Mouse (Mus musculus): Measurements from ENCODE around the gene Tgtp1.
"Not testable (repeated sequence)": the region's sequence is repeated elsewhere in the genome, so short reads cannot be mapped to it uniquely, and the experiment has no call there.

The Tgtp1 gene

GRCm38 (mm10) chr11:48994018-48994417, at the start of gene Tgtp1:
TSS of gene Tgtp1 (minus strand) at chr11:48994172.
- not testable (repeated sequence) for DNase-seq

DNA sequence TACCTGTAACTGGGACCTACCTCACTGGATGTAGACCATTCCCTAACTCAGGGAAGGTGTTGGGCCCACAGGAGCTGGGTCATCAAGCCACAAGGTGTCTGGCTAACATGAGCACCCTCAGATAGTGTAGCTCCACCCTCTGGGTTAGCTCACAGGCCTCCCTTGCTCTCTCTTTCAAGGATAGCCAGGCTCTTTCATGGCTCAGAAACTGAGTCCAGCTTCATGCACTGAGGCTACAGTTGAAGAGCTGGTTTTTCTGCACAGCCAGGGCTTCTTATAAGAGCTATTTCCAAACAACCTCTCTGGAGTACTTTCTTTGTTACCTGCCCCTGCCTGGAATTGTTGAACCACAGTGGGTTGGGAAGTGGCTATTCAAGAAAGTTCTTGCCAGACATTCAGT, 18.1 kb upstream of the Tgtp1 start:
- not testable (repeated sequence) for DNase-seq

DNA sequence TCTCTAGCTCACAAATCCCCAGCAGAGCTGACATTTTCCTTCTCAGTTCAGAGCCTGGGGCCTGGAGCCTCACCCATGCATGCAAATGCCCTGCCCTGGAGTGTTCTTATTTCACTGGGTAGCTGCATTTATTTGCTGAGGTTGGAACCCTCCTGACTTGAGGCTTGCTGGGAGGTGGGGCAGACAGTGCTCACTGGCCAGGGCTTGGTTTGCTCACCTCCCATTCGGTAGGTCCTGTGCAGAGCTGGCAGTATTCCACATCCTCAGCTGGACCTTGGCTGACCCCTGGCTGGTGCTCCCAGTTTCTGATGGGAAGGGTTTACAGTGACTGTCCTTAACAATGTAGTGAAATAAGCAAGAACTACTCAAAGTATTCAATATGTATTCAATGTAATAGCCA, 12.8 kb upstream of the Tgtp1 start:
- not testable (repeated sequence) for DNase-seq

DNA sequence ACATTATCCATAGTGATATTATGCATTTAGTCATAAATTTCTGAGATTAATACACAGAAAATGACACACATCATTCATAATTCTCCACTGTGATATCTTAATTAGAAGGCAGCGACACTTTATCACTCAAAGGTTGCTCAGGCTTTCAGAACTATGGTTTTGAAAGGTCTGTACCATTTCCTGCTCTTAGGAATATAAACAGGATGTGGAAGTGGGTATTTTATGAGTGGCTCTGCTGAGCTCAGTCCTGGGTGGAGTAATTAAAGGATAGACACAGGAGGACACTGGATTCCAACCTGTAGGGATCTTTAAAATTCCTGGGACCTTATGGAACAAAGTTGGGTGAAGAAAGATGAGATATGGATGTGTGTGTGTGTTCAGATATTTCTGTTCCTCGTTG, 12.3 kb upstream of the Tgtp1 start:
- DNase-seq: not testable (repeated sequence)

GRCm38 (mm10) chr11:49000411-49000810, 6.4 kb upstream of the Tgtp1 start:
- DNase-seq: not testable (repeated sequence)

DNA sequence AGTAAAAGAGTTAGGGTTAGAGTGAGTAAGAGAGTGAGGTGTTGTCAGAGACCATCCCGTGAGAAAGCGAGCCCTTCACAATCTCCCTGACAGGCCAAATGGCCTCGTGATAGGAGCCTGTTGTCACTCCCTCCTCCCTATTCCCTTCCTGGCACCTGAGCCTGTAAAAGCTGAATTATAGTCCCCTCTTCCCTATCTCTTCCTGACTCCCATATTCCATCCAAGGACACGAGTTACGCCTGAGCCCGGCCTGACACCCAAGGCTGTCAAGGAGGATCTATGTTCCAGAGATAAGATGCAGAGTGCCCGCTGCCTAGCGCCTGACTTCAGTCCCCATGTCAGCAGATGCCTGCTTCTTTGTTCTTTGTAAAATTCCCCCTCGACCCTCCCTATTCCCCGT, 676 bp downstream of the Tgtp1 start:
- not testable (repeated sequence) for DNase-seq

DNA sequence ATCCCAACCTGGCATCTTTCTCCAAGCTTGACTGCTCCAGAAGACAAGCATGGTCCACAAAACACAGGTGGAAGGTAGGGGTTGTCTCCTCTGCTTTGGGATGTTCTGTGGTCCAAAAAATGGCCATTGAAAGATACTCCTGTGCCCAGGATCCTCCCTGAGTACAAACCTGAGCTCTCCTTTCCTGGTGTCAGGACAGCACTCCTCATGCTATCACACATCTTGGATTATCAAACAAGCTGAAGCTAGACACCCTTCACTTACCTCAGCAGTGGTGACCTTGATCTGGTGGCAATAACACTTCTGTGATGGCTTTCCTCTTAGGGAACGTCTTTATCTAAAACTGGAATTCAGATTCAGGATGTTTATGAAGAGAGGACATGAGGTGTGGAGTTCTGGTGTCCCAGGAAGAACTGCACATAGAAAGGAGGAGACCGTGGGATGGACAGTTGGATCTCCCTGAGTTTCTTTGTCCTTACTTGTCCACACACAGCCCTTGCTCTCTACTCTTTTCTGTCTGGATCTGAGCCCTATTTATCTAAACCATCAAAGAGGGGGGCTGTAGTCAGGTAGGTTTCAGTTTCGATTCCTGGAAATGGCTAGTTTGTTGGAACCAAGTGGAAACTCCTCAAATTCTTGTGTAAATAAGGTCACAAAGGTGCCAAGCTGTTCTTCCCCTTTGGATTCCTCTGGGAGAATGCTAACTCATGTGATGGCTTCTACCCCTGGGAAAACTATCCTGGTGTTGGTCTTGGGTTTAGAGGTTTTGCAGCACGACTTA, 2.0 kb downstream of the Tgtp1 start, which contains the start of gene Gm12185:
Gene Gm12185, minus strand, starts transcription at position 487 of the 781 bp plus-strand sequence.
- not testable (repeated sequence) for DNase-seq

GRCm38 (mm10) chr11:48989981-48990380, 4.0 kb downstream of the Tgtp1 start:
- not testable (repeated sequence) for DNase-seq

DNA sequence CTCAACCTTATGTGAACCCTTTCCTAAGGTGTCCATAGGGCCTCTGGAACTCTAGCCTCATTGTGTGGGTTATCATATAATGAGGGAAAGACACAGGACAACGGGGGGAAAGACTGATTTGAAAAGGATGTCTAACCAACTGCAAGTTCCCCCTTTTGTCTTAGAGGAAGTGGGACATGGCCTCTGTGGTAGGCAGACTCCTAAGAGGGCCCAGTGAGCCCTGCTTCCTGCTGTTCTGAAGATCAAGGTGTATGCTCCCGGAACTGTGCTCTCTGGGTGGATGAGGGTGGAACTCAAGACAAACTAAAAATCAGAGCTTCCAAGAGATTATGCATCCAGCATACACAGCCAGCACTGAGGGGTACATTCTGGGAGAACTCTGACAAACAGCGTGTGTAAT, 5.8 kb downstream of the Tgtp1 start:
- DNase-seq: peak; percentile 35 to 41

DNA sequence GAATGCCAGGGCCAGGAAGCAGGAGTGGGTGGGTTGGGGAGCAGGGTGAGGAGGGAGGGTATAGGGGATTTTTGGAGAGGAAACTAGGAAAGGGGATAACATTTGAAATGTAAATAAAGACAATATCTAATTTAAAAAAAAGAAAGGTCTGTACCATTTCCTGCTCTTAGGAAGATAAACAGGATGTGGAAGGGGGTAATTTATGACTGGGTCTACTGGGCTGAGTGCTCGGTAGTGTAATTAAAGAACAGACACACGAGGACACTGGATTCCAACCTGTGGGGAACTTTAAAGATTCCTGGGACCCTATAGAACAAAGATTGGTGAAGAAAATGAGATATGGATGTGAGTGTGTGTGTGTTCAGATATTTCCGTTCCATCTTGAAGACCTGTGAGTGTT, 11.1 kb downstream of the Tgtp1 start:
- DNase-seq: not testable (repeated sequence)

DNA sequence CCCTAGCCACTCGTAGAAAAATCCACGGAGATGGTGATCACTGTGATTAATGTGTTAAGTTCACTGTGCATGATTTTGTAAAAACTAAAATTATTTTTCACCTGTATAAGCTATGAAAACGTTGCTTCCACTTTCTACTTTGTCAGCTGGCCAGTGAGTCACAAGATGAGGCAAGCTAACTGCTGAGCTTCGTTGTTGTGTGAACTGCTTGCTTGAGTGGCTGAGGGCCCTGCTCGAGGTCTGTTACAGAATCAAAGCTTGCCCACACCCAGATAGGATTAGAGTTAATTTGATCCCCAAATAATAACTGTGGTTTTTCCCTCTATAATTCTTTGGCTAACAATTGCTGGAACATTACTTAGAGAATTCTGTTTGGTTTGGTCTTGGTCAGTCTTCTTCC, 13.9 kb downstream of the Tgtp1 start:
- not testable (repeated sequence) for DNase-seq

DNA sequence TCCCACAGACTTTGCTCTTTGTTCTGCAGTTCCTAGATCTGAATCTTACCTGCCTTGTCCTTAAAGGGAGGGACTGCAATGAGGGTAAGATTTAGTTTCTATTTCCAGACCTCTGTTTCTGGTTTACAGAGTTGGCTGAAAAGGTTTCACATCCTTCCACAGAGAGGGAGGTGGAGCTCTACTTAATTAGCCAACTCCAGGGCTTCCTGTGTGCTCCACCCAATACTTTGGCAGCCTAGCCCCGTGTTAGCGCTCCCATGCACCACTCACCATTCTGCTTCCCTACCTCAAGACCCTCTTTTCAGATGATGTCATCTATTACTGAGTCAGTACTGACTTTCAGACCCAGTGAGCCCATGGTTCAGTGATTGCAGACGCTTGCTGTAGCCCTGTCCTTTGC, 14.7 kb downstream of the Tgtp1 start, which contains the start of gene 9930111J21Rik1:
Gene 9930111J21Rik1, minus strand, starts transcription at position 148 of the 400 bp plus-strand sequence.
- DNase-seq: not testable (repeated sequence)

DNA sequence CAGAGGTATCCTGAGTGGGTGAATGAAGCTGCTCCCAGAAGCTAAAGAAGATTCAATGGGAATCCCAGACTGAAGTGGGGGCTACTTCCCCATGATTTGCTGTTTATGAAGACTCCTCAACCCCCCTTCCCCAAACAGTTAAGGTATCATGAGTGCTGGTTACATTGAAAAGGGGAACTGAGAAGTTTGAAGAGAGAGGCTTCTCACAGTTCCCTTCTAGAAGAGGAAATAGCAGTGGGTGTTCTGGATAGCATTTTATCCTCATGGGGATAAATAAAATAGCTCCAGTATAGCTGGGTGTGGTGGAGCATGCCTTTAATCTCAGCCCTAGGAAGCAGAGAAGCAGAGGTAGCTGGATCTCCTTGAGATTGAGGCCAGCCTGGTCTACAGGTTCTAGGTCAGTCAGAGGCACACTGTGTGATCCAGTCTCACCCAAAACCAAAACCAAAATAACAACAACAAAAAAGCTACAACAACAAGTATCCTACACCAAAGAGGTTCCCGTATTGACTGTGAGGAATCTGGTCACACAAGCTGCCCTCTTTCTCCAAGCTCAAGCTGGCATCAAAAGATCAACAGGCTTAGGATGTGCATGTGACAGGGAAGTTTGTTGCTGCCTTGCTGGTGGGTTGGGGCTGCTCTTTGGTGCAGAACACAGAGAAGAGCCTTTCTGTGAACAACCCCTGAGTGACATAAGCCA, 15.6 kb downstream of the Tgtp1 start, which contains the start of gene Olfr56:
Gene Olfr56, plus strand, starts transcription at position 650 of the 700 bp plus-strand sequence.
- not testable (repeated sequence) for DNase-seq

GRCm38 (mm10) chr11:48974686-48975085, 19.3 kb downstream of the Tgtp1 start:
- not testable (repeated sequence) for DNase-seq

DNA sequence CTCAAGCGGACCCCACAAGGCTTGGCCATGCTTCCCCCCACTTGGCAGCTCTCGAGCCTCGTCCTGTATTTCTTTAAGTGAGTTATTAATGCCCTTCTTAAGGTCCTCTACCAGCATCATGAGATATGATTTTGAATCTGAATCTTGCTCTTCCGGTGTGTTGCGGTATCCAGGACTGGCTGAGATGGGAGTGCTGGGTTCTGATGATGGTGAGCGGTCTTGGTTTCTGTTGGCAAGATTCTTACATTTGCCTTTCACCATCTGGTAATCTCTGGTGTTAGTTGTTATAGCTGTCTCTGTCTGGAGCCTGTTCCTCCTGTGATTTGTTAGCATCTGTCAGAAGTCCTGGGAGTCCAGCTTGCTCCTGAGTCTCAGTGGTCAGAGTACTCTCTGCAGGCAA, 47.9 kb downstream of the Tgtp1 start, which contains the start of gene Psme2b:
Gene Psme2b, minus strand, starts transcription at position 101 of the 400 bp plus-strand sequence.
- DNase-seq: not testable (repeated sequence)

DNA sequence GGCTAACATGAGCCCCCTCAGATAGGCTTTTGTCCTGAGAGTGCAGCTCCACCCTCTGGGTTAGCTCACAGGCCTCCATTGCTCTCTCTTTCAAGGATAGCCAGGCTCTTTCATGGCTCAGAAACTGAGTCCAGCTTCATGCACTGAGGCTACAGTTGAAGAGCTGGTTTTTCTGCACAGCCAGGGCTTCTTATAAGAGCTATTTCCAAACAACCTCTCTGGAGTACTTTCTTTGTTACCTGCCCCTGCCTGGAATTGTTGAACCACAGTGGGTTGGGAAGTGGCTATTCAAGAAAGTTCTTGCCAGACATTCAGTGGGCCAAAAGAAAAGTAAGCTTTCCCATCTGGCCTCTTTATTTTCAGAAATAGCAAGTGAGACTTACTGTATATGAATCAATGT, 54.7 kb downstream of the Tgtp1 start:
- not testable (repeated sequence) for DNase-seq

All from B cell, adult 2 months (primary cell).